Mouse (Mus musculus): ENCODE data around the gene Hist1h3e.

Gene Hist1h3e

GRCm38 (mm10) chr13:23518295-23518603 lies 43.9 kb downstream of the Hist1h3e start:
- no peak for DNase-seq (ENCODE audit: low spot score)

- peak; percentile 91 for DNase-seq (ENCODE audit: low spot score)
Observed at GRCm38 (mm10) chr13:23517603-23518294, 44.4 kb downstream of the Hist1h3e start.

GRCm38 (mm10) chr13:23516822-23517602 lies 45.2 kb downstream of the Hist1h3e start:
- DNase-seq (ENCODE audit: low spot score), result peak; percentile 96

- no peak for DNase-seq (ENCODE audit: low spot score)
Observed at GRCm38 (mm10) chr13:23515826-23516620, 46.1 kb downstream of the Hist1h3e start.

- DNase-seq (ENCODE audit: low spot score), result no peak
Observed at GRCm38 (mm10) chr13:23515281-23515680, 46.9 kb downstream of the Hist1h3e start.

- DNase-seq (ENCODE audit: low spot score), result no peak
Observed at GRCm38 (mm10) chr13:23513517-23513916, 48.7 kb downstream of the Hist1h3e start.

Data from retina, embryonic 14.5 days (tissue).